Mouse (Mus musculus) heart, postnatal 25 days (tissue): ENCODE results near the gene Igtp. TPM values are rescaled to one million over a fixed set of nuclear protein-coding genes. Genes with fewer than 3 reads are reported as not detected.
"Not testable (repeated sequence)": the region's sequence is repeated elsewhere in the genome, so short reads cannot be mapped to it uniquely, and the experiment has no call there.

ENCODE experiments used
- DNase-seq: peaks from one replicate; pipeline ENCODE4 v3.0.0; 2022; ENCODE audit warnings: low spot score
- intact Hi-C: fragments of 180-260 bp; cut with DNase I; formaldehyde crosslinking; loops from one replicate; pipeline ENCODE4 v1.15.1; 2025
- total RNA-seq, 2 experiments: library from RNA; stranded (reverse); gene quantifications; 2 replicates each; pipeline ENCODE4 v1.2.3; 2021

The Igtp gene
- 1 to 10 TPM; 6.4 TPM for total RNA-seq

GRCm38 (mm10) chr11:58199229-58200037, at the start of gene Igtp, which contains the start of gene Irgm2:
Igtp (plus strand) TSS chr11:58199556.
Irgm2 (plus strand) TSS chr11:58199618.
- intact Hi-C loops: not testable (repeated sequence)
- DNase-seq: peak; percentile 78

GRCm38 (mm10) chr11:58155458-58155857, 43.9 kb upstream of the Igtp start:
- DNase-seq: no peak
- intact Hi-C loops: no loop called here

GRCm38 (mm10) chr11:58156871-58157270, 42.5 kb upstream of the Igtp start:
- no peak for DNase-seq
- intact Hi-C loops: no loop called here

DNA sequence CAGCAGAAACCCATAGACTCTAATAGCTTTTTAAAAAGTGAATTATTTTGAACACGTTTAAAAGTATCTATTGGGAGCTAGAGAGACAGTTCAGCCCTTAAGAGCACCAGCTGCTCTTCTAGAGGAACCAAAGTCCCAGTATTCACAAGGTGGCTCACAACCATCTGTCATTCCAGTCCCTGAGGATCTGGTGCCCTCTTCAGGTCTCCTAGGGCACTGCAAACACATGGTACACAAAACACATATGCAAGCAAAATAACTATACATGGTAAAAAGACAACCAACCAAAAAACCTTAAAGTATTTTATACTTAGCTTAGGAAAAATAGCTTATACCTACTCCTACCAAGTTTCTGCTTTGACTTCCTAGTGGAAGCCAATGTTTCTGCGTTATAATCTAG, 34.3 kb upstream of the Igtp start:
- intact Hi-C loops: loop anchor here (5.0 kb wide), 1 partner anchor 158 kb away; the partner anchor contains the start of gene Larp1
- no peak for DNase-seq

DNA sequence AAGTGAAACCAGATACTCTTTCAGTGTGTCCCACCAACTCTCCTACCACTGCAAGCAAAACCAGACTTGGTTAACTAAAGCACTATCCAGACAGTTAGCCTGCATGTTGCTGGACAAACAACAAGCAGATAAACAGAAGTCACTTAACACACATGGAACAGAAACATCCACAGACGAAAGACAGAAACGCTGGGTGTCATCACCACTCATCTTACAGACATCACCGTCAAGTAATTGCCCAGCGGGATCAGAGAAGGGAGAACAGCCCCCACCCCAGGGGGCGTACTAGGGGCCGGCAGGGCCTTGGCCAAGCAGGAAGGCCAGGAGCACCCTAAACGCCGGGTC, 31.6 kb upstream of the Igtp start:
- intact Hi-C loops: loop anchor here (5.0 kb wide), 1 partner anchor 160 kb away; the partner anchor contains the start of gene Larp1
- no peak for DNase-seq

DNA sequence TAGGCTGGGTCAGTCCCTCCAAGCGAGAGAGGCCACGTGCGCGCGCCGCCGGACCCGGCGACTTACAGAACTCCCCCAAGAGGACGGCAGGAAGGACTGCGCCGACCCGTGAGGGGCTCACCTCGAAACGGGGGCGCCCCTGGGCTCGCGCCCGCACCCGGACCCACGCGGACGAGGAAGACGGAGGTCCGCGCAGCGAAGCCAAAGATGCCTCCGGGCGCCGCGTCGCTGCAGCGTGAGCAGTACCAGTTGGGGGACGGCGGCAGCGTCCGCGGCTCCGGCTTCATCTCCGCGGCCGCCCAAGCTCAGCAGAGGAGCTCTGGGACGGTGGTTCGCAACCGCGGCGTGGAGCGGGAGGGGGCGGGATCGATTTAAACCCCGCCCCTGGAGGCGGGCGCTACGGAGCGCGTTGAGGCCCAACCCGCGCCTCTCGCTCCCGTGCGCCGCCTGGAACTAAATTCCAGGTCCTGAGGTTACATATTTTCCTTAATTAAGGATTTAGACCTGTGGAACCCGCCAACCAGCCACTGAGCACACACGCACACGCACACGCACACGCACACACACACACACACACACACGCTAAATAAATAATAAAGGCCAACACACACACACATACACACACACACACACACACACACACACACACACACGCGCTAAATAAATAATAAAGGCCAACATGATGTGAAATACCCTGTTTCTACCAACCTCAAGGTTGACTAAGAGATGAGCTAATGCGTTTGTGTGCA, 31.0 kb upstream of the Igtp start, which contains the start of gene Gemin5:
TSS of gene Gemin5 (minus strand) at position 373 of the 749 bp plus-strand sequence.
- intact Hi-C loops: loop anchor here (5.0 kb wide), 1 partner anchor 161 kb away; the partner anchor contains the start of gene Larp1
- DNase-seq: peak; percentile 51

DNA sequence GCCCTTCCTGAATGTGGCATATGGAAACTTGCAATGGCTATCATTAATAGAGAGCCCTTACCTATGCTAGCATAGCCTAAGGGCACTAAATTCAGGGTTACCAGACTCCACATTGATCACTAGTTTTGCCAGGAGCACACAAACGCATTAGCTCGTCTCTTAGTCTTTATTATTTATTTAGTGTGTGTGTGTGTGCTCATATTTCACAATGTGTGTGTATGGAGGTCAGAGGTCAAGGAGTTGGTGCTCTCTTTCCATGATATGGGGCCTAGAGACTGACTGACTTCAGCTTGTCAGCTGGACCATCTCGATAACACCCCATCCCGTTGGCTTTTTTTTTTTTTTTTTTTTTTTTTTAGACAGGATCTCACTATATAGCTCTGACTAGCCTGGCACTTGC, 29.7 kb upstream of the Igtp start:
- no peak for DNase-seq
- intact Hi-C loops: loop anchor here (5.0 kb wide), 1 partner anchor 162 kb away; the partner anchor contains the start of gene Larp1

GRCm38 (mm10) chr11:58171459-58172091, 27.8 kb upstream of the Igtp start, which contains the start of gene Mrpl22:
Mrpl22 (plus strand) TSS chr11:58171661.
- peak; percentile 87 for DNase-seq
- intact Hi-C loops: no loop called here

GRCm38 (mm10) chr11:58179563-58179962, 19.8 kb upstream of the Igtp start:
- DNase-seq: peak; percentile 20
- intact Hi-C loops: loop anchor here (1.0 to 5.0 kb wide), 2 partner anchors 46 to 123 kb away; no protein-coding TSS in a partner anchor

GRCm38 (mm10) chr11:58179986-58180385, 19.4 kb upstream of the Igtp start:
- intact Hi-C loops: loop anchor here (1.0 to 5.0 kb wide), 2 partner anchors 45 to 122 kb away; no protein-coding TSS in a partner anchor
- DNase-seq: not testable (repeated sequence)

GRCm38 (mm10) chr11:58180756-58181155, 18.6 kb upstream of the Igtp start:
- intact Hi-C loops: no loop called here
- no peak for DNase-seq

- no peak for DNase-seq
- intact Hi-C loops: no loop called here
These were observed 15.8 kb upstream of the Igtp start for GRCm38 (mm10) chr11:58183579-58183978.

- intact Hi-C loops: no loop called here
These were observed 9.7 kb upstream of the Igtp start for GRCm38 (mm10) chr11:58189675-58190074.

DNA sequence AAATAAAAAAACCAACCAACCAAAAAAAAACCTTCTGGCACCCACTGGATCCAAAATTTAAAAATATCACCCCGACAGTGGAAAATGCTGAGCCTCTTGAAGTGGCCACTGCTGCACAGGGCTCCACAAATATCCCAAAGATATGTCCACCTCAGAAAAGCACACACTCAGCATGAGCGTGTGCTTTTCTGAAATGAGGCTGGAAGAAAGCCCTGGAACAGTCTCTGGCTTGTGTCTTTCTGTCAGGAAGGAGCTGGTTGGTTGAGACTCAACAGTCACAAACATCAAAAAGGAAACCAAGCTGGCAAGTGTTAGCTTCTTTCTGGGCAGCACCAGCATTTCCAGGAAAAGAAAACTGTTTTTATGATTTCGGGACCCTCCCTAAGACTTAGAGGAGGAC, 6.0 kb upstream of the Igtp start:
- intact Hi-C loops: no loop called here
- DNase-seq: no peak

More at GRCm38 (mm10) chr11:58189675-58190074, 9.7 kb upstream of the Igtp start:
- DNase-seq: no peak

GRCm38 (mm10) chr11:58193860-58194520, 5.4 kb upstream of the Igtp start:
- DNase-seq: no peak
- intact Hi-C loops: no loop called here

GRCm38 (mm10) chr11:58198663-58199062, 693 bp upstream of the Igtp start:
- no peak for DNase-seq
- intact Hi-C loops: no loop called here

DNA sequence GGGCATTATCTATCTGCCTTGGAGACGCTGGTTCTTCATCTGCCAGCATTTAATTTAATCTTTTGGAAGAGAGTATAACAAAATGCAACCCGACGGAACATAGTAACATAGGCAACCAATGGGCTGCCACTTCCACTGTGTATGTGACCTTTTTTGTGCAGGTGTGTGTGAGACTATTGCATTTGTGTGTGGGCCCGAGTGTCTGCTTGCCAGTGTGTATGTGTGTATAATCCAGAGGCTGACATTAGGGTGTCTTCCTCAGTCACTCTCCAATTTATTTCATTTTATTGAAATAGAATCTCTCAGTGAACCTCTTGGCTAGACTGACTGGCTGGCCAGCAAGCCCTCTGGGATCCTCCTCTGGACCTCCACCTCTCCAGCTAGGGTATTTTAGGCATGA, 870 bp downstream of the Igtp start:
- intact Hi-C loops: no loop called here
- DNase-seq: no peak

GRCm38 (mm10) chr11:58201052-58201451, 1.7 kb downstream of the Igtp start:
- DNase-seq: no peak
- intact Hi-C loops: no loop called here

GRCm38 (mm10) chr11:58210321-58210886, 11.0 kb downstream of the Igtp start:
- no peak for DNase-seq
- intact Hi-C loops: no loop called here
